Mouse (Mus musculus) bone marrow macrophage, adult 2 months (primary cell): ENCODE data around the gene Abcc2. TPM values are rescaled to one million over a fixed set of nuclear protein-coding genes. Genes with fewer than 3 reads are reported as not detected.

ENCODE experiments used
- H3K27ac ChIP-seq: 2 replicates; pipeline ENCODE4 v1.5.1; 2012; ENCODE audit warnings: low read depth, low read length; ENCODE audit not compliant: insufficient read depth
- H3K4me1 ChIP-seq: 2 replicates; pipeline ENCODE4 v1.6.1; 2012; ENCODE audit warnings: low read length; ENCODE audit not compliant: control insufficient read depth, insufficient read depth
- H3K4me3 ChIP-seq: 2 replicates; pipeline ENCODE4 v1.5.1; 2012; ENCODE audit warnings: mild to moderate bottlenecking, low read length, moderate library complexity; ENCODE audit not compliant: insufficient read depth
- CTCF ChIP-seq: IDR thresholded peaks from 2 replicates; pipeline ENCODE4 v1.5.1; 2012; ENCODE audit warnings: low read depth, mild to moderate bottlenecking, low read length, moderate library complexity
- POLR2A ChIP-seq: IDR thresholded peaks from 2 replicates; pipeline ENCODE4 v1.6.1; 2012; ENCODE audit warnings: mild to moderate bottlenecking, low read depth, low read length, borderline replicate concordance
- polyA plus RNA-seq: library from polyadenylated mRNA; stranded (reverse); fragments of >200 nt; gene quantifications from 2 replicates; pipeline ENCODE4 v1.2.4, GENCODE M21; 2012; ENCODE audit not compliant: missing spikeins, insufficient read depth, insufficient read length

Gene Abcc2
- polyA plus RNA-seq, 1 experiment, result 0.78 TPM

GRCm38 (mm10) chr19:43878111-43879092 lies 96.4 kb downstream of the Abcc2 start:
- TF ChIP-seq CTCF (no peak), POLR2A (no peak)
- H3K27ac ChIP-seq, result no peak overlapping the region
- peaks cover 8% of the 10 kb centered on the region for H3K4me1 ChIP-seq
- no peak overlapping the region for H3K4me3 ChIP-seq

- peak overlapping the region; percentile 18; the same call in 1 of the 2 replicates for H3K4me3 ChIP-seq
- no peak overlapping the region for H3K27ac ChIP-seq
- TF ChIP-seq CTCF (no peak), POLR2A (no peak)
- H3K4me1 ChIP-seq, result peaks cover 16% of the 10 kb centered on the region
Observed at GRCm38 (mm10) chr19:43879401-43880212, 97.6 kb downstream of the Abcc2 start.

- Histone ChIP-seq H3K27ac (no peak overlapping the region), H3K4me3 (no peak overlapping the region), H3K4me1 (peaks cover 17% of the 10 kb centered on the region)
- TF ChIP-seq CTCF (no peak), POLR2A (no peak)
Observed at GRCm38 (mm10) chr19:43880420-43880819, 98.4 kb downstream of the Abcc2 start.

- Histone ChIP-seq H3K4me1 (peaks cover 25% of the 10 kb centered on the region), H3K27ac (no peak overlapping the region), H3K4me3 (no peak overlapping the region)
- TF ChIP-seq CTCF, result peak; percentile 31; the same call in 1 of the 2 replicates
- TF ChIP-seq POLR2A, result no peak
Observed at GRCm38 (mm10) chr19:43881615-43882014, 99.6 kb downstream of the Abcc2 start.

- TF ChIP-seq CTCF, result no peak
- no peak for TF ChIP-seq POLR2A
- Histone ChIP-seq H3K27ac (no peak overlapping the region), H3K4me1 (peaks cover 29% of the 10 kb centered on the region)
Observed at GRCm38 (mm10) chr19:43882895-43883573, 101.0 kb downstream of the Abcc2 start.

GRCm38 (mm10) chr19:43884668-43885498 lies 102.9 kb downstream of the Abcc2 start:
- peak overlapping the region; percentile 85 for H3K27ac ChIP-seq
- H3K4me1 ChIP-seq, result peaks cover 29% of the 10 kb centered on the region
- TF ChIP-seq POLR2A, result no peak
- TF ChIP-seq CTCF, result no peak
- H3K4me3 ChIP-seq, result peak overlapping the region; percentile 48

More at GRCm38 (mm10) chr19:43882895-43883573, 101.0 kb downstream of the Abcc2 start:
- H3K4me3 ChIP-seq, result no peak overlapping the region

GRCm38 (mm10) chr19:43886371-43887099 lies 104.5 kb downstream of the Abcc2 start:
- Histone ChIP-seq H3K27ac (0 out of 2 replicates have a peak overlapping the region, but pooled peaks have one; percentile 8), H3K4me1 (peaks cover 26% of the 10 kb centered on the region), H3K4me3 (no peak overlapping the region)
- TF ChIP-seq CTCF (no peak), POLR2A (no peak)

GRCm38 (mm10) chr19:43887242-43887641 lies 105.2 kb downstream of the Abcc2 start:
- Histone ChIP-seq H3K4me1 (peaks cover 26% of the 10 kb centered on the region), H3K4me3 (no peak overlapping the region), H3K27ac (no peak overlapping the region)
- TF ChIP-seq POLR2A, result no peak
- no peak for TF ChIP-seq CTCF

GRCm38 (mm10) chr19:43887725-43888124 lies 105.7 kb downstream of the Abcc2 start:
- Histone ChIP-seq H3K27ac (no peak overlapping the region), H3K4me3 (no peak overlapping the region), H3K4me1 (peaks cover 26% of the 10 kb centered on the region)
- TF ChIP-seq POLR2A (no peak), CTCF (no peak)

Other genes with a start within 250 kb of the Abcc2 start
- gene Nkx2-3, start 169.9 kb upstream of the Abcc2 start, polyA plus RNA-seq, result not detected in 2 replicates
- gene Slc25a28, start 107.3 kb upstream of the Abcc2 start, polyA plus RNA-seq, result 34.1 and 40.1 TPM in 2 replicates
- gene Entpd7, start 92.5 kb upstream of the Abcc2 start, polyA plus RNA-seq, result 23.4 and 26.1 TPM in 2 replicates
- 12.3 and 12.4 TPM in 2 replicates for gene Cutc, start 29.2 kb upstream of the Abcc2 start, polyA plus RNA-seq
- 18.5 and 20.5 TPM in 2 replicates for gene Cox15, start 29.2 kb upstream of the Abcc2 start, polyA plus RNA-seq
- 10.2 and 13.5 TPM in 2 replicates for gene Dnmbp, start 158.0 kb downstream of the Abcc2 start, polyA plus RNA-seq
- 0.28 TPM in 1 of 2 replicates, not detected in the other for gene Cpn1, start 204.4 kb downstream of the Abcc2 start, polyA plus RNA-seq
- gene Cyp2c23, start 247.0 kb downstream of the Abcc2 start, polyA plus RNA-seq, result not detected in 2 replicates